Mouse (Mus musculus) heart, postnatal 25 days (tissue): ENCODE measurements around the gene Stard5. TPM values are rescaled to one million over a fixed set of nuclear protein-coding genes. Genes with fewer than 3 reads are reported as not detected.

Source experiments
- total RNA-seq, 2 experiments: library from RNA; stranded (reverse); gene quantifications; 2 replicates each; pipeline ENCODE4 v1.2.3; 2021

Gene Stard5
- total RNA-seq, 2 experiments from 2014 or later = 11.0 to 11.9 TPM

Other genes starting within 250 kb of the Stard5 start
- gene Tmc3, start 47.0 kb upstream of the Stard5 start, total RNA-seq = under 1 TPM; 0.11 to 0.13 TPM
- 1 to 10 TPM; 8.2 to 8.4 TPM for gene Il16, start 113.8 kb downstream of the Stard5 start, total RNA-seq
- not detected for gene Cfap161, start 162.9 kb downstream of the Stard5 start, total RNA-seq